Mouse (Mus musculus) gonadal fat pad, adult 2 months (tissue): Measurements from ENCODE around the gene Gm11020. TPM values are rescaled to one million over a fixed set of nuclear protein-coding genes. Genes with fewer than 3 reads are reported as not detected.
"Not testable (repeated sequence)": the region's sequence is repeated elsewhere in the genome, so short reads cannot be mapped to it uniquely, and the experiment has no call there.

Source experiments
- DNase-seq: peaks from one replicate; pipeline ENCODE4 v3.0.0-alpha.2; 2012; ENCODE audit warnings: low read depth
- polyA plus RNA-seq: library from polyadenylated mRNA; depleted of rRNA; stranded (reverse); fragments of >200 nt; gene quantifications from 2 replicates; pipeline ENCODE4 v1.2.3, GENCODE M21; 2012; rRNA removed

Gene Gm11020
- polyA plus RNA-seq, result not detected in 2 replicates

- not testable (repeated sequence) for DNase-seq
These were observed at the start of gene Gm11020 for GRCm38 (mm10) chr8:104321267-104321666. Gene Gm11020, plus strand, starts transcription at chr8:104321567.

GRCm38 (mm10) chr8:104293081-104293480, 28.3 kb upstream of the Gm11020 start, which contains the start of gene Cmtm2a:
Gene Cmtm2a, minus strand, starts transcription at chr8:104293181.
- not testable (repeated sequence) for DNase-seq

DNA sequence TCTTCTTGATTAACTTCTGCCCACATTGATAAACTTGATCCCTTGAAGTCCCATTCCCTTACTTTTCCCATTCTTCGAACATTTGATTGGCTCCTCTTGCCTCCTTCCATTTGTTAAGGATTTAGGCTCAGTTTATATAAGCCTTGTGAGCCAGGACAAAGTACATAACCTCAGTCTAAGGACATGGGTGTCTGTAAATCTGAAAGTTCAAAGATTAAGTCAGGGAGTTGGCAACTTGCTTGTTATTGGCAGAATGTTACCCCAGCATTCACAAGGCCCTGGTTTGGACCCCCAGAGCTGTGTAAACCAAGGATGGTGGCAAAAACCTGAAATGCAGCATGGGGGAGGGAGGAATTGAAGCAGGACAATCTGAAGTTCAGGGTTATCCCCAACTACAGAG, 27.0 kb upstream of the Gm11020 start:
- DNase-seq, result no peak

GRCm38 (mm10) chr8:104301577-104301976, 19.8 kb upstream of the Gm11020 start:
- DNase-seq, result not testable (repeated sequence)

DNA sequence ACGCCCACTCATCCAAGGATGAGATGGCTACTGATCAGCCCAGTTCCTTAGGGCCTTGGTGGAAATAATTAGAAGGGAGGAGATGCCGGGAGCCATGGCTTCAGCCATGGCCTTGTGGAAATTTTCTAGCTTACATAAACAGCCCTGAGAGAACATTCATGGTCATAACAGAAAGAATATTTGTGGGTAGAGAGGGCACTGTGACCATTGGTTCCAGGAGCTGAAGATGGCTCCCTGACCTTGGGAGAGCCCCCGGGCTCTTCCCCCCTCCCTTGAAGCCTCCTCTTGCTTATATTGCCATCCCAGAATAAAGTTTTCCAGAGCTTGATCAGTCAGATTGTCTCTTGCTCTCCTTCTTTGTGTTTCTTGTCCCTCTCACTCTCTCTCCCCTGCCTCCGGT, 18.8 kb upstream of the Gm11020 start:
- DNase-seq, result not testable (repeated sequence)

GRCm38 (mm10) chr8:104304962-104305361, 16.4 kb upstream of the Gm11020 start:
- peak; percentile 12 for DNase-seq

DNA sequence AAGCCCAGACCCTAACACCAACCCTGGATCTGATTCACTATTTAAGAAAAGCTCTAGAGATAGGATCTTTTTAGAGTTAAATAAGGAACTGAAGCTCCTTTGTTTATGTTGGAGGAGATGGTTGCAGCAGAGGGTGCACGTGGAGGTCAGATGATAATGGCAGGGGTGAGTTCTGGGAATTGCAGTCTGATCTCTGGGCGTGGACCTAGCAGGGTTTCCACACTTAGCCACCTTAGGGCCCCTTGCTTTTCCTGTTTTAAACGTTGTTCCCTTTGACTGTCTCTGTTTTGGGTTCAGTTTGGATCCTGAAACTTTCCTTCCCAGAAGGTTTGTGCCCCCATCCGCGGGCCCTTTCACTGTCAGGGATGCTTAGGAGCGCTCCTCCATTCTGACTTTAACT, 13.0 kb upstream of the Gm11020 start:
- not testable (repeated sequence) for DNase-seq

- DNase-seq, result not testable (repeated sequence)
These were observed 11.8 kb upstream of the Gm11020 start, which contains the start of the genes Gm45711 and Cmtm1 for GRCm38 (mm10) chr8:104309441-104310155. Gene Gm45711, minus strand, starts transcription at chr8:104310081. Gene Cmtm1, minus strand, starts transcription at chr8:104310145.

- not testable (repeated sequence) for DNase-seq
These were observed 9.3 kb upstream of the Gm11020 start for GRCm38 (mm10) chr8:104312023-104312422.

- DNase-seq, result no peak
These were observed 8.1 kb upstream of the Gm11020 start for GRCm38 (mm10) chr8:104313311-104313710.

- not testable (repeated sequence) for DNase-seq
These were observed 563 bp downstream of the Gm11020 start, which contains the start of gene Cmtm2b for GRCm38 (mm10) chr8:104321930-104322329. Gene Cmtm2b, plus strand, starts transcription at chr8:104322230.

GRCm38 (mm10) chr8:104332665-104333631, 11.6 kb downstream of the Gm11020 start:
- no peak for DNase-seq

DNA sequence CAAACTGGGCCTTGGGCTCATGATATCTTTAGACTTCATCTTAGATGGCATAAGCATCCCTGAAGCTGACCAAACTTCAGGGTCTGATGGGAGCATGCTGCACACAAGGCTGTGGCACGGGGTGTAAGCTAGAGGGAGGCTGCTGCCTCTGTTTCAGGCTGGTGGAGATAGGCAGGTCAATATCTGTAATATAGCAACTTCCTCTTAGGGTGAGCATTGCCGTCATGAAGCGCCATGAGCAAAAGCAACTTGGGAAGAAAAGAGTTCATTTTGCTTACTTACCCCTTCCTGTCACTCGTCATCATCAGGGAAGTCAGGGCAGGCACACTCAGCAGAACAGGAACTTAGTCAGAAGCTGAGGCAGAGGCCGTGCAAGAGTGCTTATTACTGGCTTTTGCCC, 12.4 kb downstream of the Gm11020 start:
- no peak for DNase-seq

DNA sequence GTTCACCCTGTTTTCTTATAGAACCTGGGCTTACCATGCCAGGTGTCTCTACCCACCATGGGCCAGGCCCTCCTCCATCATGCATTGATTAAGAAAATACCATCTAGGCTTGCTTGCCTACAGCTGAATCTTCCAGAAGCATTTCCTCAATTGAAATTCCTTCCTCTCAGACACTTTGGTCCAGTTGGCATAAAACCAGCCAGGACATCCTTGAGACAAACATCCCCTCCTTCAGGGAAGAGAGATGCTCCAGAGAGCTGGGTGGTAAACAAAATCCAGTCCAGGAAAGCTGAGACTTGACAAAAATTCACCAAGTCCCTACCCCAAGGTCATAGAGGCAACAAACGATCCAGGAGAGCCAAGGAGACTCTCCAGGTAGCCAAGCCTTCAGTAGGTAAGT, 12.8 kb downstream of the Gm11020 start:
- DNase-seq, result no peak

DNA sequence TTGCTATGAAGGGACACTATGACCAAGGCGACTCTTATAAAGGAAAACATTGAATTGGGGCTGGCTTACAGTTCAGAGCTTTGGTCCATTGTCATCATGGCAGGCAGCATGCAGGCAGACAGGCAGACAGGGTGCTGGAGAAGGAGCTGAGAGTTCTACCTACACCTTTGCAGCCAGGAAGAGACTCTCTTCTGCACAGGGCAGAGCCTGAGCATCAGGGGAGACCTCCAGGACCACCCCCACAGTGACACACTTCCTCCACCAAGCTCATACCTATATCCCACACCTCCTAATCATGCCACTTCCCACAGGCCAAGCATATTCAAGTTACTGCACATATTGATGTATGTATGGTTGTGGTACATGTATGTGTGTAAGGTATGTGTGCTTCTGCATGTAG, 15.4 kb downstream of the Gm11020 start:
- DNase-seq, result no peak

DNA sequence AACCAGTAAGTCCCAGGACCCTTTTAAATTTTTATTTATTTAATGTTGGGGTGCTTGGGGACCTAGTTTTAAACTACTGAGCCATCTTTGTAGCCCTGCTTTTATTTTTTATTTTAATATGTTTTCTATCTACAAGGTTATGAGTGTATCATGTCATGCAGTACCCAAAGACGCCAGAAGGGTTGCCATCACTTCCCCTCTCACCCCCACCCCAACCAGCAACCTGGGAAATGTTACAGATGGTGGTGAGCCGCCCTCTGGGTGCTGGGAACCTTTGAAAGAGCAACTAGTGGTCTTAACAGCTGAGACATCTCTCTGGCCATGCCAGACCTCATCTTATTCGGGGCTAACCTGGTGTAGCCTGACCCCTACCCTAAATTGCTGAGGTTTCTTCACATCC, 16.5 kb downstream of the Gm11020 start:
- DNase-seq, result no peak

- DNase-seq, result no peak
These were observed 18.0 kb downstream of the Gm11020 start, which contains the start of gene Cmtm3 for GRCm38 (mm10) chr8:104339229-104339982. Gene Cmtm3, plus strand, starts transcription at chr8:104339410.

GRCm38 (mm10) chr8:104339983-104340232, 18.5 kb downstream of the Gm11020 start:
- no peak for DNase-seq

DNA sequence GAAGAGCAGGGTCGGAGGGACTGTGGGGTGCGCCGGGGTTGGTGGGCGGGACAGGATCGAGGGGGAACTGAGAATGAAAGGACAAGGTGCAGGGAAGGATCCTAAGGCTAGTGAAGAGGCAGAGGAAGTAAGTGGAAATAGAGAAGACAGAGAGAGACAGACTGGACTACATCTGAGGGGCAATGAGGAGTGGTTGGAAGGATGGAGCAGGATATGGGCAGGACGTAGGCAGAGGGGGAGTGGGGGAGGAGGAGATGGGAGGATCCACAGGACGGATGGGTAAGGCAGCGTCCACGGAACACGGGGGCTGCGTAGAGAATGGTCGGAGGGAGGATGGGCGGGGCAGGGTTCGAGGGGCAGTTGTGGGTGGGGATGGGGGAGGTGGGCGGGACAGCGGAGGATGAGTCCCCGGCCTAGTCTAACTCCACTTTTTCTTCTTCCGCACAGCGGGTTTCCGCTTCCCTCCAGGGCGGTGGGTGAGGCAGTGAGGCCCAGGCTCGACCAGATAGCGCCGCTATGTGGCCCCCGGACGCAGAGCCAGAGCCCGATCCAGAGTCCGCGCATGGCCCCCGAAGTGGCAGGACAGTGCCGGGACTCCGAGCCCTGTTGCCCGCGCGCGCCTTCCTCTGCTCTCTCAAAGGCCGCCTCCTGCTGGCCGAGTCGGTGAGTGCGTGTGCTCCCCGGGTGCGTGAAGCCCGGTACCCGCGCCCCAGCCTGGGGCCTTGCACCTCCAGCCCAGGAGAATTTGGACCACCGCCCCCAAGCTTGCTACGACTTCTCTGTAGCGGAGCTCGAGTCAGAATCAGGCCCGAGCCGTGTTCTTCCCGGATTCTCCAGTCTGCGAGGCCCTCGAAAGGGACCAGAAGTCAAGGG, 19.1 kb downstream of the Gm11020 start:
- no peak for DNase-seq

DNA sequence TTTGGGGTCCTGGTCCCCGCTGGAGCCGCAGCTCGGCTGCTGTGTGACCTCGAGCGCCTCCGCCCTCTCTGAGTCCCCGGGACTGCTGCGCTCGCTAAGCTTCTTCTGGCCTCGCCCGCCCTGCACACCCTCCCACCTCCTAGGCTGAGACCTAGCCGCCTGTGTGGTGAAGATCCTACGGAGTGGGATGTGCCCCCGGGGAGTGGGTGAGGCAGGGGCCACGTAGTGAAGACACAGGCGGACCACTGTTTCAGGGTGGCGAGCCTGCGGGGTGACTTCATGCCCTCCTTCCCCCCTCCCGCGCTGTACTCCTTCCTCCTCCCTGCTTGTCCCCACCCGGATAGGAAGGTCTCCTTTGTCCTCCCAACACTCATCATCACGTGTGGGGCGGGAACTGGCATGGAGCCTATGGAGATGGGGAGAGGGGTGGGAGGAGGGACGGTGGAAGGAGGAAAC, 19.8 kb downstream of the Gm11020 start:
- DNase-seq, result no peak

DNA sequence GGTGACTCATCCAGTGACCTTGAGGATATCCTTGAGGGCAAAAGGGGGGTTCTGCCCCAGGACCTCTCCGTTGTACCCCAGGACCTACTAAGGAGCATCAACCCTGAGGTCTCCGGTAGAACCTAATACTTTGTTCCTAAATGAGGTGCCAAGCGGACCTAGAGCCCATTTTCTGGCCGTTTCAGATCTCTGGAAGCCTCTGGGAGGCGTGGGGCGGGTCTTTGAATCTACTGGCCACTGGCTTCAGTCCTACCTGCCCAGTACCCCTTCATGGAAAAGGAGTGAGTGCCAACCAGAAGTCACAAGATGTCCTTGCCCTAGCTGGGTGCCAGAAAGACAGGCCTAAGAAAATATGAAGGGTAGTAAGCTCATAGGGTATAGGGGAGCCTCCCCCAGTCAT, 20.3 kb downstream of the Gm11020 start:
- no peak for DNase-seq
